Mouse (Mus musculus): ENCODE data around the gene Mcts2.

DNA sequence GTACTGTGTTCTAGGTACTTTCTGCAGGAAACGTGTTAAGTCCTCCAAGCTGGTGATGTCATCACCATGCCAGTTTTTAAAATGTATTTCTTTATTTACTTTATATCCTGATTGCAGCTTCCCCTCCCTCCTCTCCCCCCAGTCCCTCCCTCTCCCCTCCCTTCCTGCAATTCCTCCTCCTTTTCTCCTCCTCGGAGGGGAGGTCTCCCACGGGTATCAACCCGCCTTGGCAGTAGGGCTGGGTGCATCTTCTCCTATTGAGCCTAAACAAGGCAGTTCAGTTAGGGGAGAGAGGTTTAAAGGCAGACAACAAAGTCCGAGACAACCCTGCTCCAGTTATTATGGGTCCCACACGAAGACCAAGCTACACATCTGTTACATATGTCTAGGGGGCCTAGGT is 48.0 kb upstream of the Mcts2 start:
- no peak for TF ChIP-seq CTCF (IDR thresholded peaks at IDR 0.05)
- no peak for TF ChIP-seq EP300 (IDR thresholded peaks at IDR 0.05)
